Mouse (Mus musculus): ENCODE results near the gene Gm4553. TPM values are rescaled to one million over a fixed set of nuclear protein-coding genes. Genes with fewer than 3 reads are reported as not detected.
A peak's percentile ranks its signal among the peaks of the same experiment; 100 is the strongest.
"Not testable (repeated sequence)": the region's sequence is repeated elsewhere in the genome, so short reads cannot be mapped to it uniquely, and the experiment has no call there.

Gm4553 gene
- not detected for total RNA-seq (2021)
- long read RNA-seq, experiment 1: 0 reads
- long read RNA-seq, experiment 2: 0 reads

DNA sequence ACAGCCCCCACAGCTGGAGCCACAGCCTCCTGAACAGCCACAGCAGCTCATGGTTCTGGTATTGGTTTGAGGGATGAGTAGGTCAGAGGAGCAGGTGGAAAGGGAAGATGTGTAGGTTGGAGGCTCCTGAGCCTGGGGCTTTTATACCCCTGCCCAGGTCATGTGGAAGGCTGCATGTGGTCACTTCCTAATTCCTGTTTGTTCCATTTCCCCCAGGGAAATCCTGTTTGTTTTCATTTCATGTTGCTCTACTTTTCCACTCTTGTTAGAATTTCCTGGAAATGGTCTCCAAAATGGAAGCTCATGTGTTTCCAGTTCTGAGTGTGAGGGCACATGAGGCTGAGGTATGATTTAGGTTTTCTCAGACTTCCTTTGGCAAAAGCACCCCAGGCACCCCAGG, at the start of gene Gm4553:
Gm4553 (minus strand) TSS at position 101 of the 400 bp plus-strand sequence.
- DNase-seq (ENCODE audit: low spot score in 2 of 2): not testable (repeated sequence)

GRCm38 (mm10) chr7:142212136-142212535, 46.6 kb upstream of the Gm4553 start:
- not testable (repeated sequence) for DNase-seq (ENCODE audit: low spot score in 2 of 2)

DNA sequence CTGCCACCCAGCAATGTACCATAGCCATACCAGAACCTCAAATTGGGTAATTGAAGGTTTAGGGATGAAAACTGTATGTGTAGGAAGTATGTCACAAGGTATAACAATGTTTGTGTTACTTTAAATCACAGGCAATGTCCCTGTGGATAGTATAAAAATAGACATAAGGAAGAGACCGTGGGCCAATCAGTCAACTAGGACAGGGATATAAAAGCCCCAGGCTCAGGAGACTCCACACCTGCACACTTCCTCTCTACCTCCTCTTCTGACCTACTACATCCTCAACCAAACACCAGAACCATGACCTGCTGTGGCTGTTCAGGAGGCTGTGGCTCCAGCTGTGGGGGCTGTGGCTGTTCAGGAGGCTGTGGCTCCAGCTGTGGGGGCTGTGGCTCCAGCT, 46.0 kb upstream of the Gm4553 start, which contains the start of gene Gm7579:
Gm7579 (plus strand) TSS at position 301 of the 400 bp plus-strand sequence.
- no peak for DNase-seq (ENCODE audit: low spot score in 2 of 2)

DNA sequence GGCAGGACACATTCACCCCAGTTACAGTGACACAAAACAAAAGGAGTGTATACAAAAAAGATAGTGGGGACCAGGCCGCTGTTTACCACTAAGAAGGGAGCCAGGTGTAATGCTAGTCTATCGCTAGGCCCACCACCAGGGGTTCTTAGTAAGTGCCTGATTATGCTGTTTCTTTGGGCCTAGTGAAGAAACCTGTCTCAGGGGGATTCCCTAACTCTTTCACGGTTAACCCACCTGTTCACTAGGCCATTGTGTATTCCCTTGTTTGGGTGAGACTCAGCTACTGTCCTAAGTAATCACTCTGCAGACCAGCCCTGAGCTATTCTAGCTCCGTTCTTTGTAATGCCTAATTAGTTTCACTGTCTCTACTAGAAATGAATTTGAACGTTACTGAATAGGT, 41.4 kb upstream of the Gm4553 start:
- not testable (repeated sequence) for DNase-seq (ENCODE audit: low spot score in 2 of 2)

DNA sequence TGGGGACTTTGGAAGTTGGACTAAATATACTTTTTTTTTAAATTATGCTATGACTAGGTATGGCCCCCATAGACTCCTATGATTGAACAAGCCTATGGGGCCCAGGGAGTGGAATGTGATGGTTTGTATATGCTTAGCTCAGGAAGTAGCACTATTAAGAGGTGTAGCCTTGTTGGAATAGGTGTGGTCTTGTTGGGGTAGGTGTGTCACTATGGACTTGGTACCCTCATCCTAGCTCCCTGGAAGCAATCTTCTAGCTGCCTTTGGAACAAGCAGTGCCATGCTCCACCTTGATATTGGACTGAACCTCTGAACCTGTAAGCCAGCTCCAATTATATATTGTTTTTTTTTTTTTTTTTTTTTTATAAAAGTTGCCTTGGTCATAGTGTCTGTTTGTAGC, 39.9 kb upstream of the Gm4553 start:
- DNase-seq (ENCODE audit: low spot score in 2 of 2): no peak

DNA sequence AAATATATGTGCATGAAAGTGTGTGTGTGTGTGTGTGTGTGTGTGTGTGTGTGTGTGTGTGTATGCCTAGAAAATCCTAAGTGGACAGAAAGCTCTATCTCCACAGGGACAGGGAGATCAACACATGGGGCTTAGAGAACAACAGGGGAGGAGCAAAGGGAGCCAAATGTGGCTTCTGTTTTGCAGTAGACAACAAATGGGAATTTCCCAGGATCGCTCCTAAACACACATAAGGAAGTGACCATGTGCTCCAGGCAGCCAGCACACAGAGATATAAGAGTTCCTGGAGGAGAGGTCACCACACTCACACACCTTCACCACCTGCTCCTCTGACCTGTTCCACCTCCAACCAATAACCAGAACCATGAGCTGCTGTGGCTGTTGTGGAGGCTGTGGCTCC, 35.5 kb upstream of the Gm4553 start, which contains the start of gene Krtap5-3:
Krtap5-3 (plus strand) TSS at position 301 of the 400 bp plus-strand sequence.
- DNase-seq (ENCODE audit: low spot score in 2 of 2): no peak

DNA sequence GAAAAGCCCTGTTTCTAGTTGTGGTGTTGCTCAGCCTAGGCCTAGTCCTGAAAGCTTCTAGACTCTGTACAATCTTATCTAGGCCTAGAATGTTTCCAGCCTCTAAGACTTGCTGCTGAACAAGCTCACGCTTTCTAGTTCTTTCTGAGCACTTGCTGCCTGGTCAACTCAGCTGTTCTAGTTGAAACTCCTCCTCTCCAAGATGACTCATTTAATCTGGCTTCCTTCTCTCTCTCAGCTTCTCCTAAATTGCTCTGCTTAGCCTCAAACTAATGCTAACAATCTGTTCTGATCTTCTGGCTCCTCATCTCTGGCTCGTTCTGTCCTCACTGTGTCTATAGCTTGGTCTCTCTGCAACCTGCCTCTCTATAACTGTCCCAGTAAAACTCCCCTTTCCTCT, 33.2 kb upstream of the Gm4553 start:
- no peak for DNase-seq (ENCODE audit: low spot score in 2 of 2)

DNA sequence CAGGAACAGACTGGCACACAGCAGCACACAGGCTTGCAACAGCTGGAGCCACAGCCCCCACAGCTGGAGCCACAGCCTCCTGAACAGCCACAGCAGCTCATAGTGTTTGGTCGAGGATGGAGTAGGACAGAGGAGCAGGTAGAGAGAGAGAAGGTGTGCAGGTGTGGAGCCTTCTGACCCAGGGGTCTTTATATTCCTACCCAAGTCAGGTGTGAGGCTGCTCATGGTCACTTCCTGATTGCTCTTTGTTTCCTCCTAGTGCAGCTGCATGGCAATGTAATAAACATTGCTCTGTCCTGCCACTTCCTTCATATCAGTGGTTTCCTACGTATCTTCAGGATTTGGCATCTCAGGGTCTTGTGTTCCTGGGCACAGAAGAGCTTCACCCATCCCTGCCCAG, 24.8 kb upstream of the Gm4553 start, which contains the start of gene Gm10153:
Gm10153 (minus strand) TSS at position 101 of the 400 bp plus-strand sequence.
- no peak for DNase-seq (ENCODE audit: low spot score in 2 of 2)

DNA sequence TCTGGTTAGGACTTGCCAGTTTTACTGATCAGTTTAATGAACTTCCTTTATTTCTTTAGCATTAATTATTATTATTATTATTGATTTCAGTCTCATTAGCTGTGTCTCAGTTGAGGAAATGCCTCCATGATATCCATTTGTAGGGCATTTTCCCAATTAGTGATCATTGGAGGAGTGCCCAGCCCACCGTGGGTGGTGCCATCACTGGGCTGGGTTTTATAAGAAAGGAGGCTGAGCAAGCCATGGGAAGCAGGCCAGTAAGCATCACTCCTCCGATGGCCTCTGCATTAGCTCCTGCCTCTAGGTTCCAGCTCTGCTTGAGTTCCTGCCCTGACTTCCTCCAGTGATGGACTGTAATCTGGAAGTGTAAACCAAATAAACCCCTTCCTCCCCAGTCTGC, 22.6 kb upstream of the Gm4553 start:
- no peak for DNase-seq (ENCODE audit: low spot score in 2 of 2)

- DNase-seq (ENCODE audit: low spot score in 2 of 2): no peak
Measured at GRCm38 (mm10) chr7:142181021-142181420, 15.5 kb upstream of the Gm4553 start.

DNA sequence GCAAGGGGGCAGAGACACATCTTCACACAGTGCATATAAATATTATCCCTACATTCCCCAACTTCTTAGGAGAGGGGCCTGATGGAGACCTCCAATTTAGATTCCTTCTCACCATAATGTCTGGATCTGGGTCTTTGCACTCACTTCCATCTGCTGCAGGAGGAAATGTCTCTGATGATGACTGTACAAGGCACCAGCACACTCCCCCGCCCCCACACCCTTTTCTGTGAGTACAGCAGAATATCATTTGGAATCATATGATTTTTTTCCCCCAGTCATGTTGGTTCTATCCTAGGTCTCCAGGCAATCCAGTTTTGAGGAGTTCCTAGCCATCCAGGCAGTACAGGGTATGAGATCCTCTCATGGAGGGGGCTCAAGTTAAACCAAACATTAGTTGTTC, 13.1 kb upstream of the Gm4553 start:
- no peak for DNase-seq (ENCODE audit: low spot score in 2 of 2)

DNA sequence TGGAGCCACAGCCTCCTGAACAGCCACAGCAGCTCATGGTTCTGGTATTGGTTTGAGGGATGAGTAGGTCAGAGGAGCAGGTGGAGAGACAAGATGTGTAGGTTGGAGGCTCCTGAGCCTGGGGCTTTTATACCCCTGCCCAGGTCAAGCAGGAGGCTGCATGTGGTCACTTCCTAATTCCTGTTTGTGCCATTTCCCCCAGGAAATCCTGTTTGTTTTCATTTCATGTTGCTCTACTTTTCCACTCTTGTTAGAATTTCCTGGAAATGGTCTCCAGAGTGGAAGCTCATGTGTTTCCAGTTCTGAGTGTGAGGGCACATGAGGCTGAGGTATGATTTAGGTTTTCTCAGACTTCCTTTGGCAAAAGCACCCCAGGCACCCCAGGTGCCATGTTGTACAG, 10.4 kb upstream of the Gm4553 start, which contains the start of gene Krtap5-2:
Krtap5-2 (minus strand) TSS at position 101 of the 400 bp plus-strand sequence.
- DNase-seq (ENCODE audit: low spot score in 2 of 2): not testable (repeated sequence)

- no peak for DNase-seq (ENCODE audit: low spot score in 2 of 2)
Measured at GRCm38 (mm10) chr7:142169836-142170235, 4.3 kb upstream of the Gm4553 start.

DNA sequence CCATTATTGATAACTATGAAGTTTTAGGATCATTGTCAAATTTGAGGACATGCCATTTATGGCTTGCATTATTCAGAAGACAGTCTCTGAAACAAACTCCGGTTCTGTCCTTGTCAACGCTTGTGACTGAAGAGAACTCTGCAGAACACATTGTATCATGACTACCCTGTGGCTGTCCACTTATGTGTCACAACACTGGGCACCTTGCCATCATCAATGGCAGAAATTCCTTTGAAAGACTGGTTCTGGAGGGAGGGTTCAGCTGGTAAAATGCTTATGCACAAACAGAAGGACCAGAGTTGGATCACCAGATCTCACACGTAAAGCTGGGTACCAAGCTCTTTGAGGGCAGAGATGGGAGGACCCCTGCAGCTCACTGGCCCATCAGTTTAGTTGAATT, 6.2 kb downstream of the Gm4553 start:
- no peak for DNase-seq (ENCODE audit: low spot score in 2 of 2)

DNA sequence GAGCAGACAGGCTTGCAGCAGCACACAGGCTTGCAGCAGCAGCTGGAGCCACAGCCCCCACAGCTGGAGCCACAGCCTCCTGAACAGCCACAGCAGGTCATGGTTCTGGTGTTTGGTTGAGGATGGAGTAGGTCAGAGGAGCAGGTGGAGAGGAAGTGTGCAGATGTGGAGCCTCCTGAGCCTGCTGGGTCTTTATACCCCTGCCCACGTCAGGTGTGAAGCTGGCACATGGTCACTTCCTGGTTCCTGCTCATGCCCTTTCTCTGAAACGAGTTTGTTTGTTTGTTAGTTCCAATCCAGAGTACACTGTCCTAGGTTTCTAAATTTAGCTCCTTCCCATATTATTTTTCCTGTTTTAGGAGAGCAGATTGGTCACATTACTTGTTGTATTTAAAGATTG, 8.5 kb downstream of the Gm4553 start, which contains the start of gene Gm29735:
Gm29735 (minus strand) TSS at position 101 of the 400 bp plus-strand sequence.
- not testable (repeated sequence) for DNase-seq (ENCODE audit: low spot score in 2 of 2)

GRCm38 (mm10) chr7:142155308-142155707, 10.2 kb downstream of the Gm4553 start:
- DNase-seq (ENCODE audit: low spot score in 2 of 2): no peak

DNA sequence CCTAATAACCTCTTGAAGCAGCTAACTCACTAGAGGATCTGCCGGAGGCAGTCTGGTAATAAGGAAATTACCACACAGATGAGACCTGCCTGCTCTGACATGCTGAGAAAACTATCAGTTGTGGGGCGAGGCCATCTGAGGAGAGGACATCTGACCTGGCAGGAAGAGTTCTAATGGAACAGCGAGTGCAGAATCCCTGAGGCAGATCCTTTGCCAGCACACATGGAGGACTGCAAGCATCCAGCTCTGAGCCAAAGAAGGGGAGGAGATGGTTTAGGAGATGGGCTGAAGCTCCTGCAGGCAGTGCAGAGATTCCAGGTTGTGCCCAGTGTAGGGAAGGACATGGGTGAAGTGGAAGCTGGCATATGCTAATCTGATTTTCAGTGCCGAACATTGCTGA, 13.3 kb downstream of the Gm4553 start:
- DNase-seq (ENCODE audit: low spot score in 2 of 2): no peak

- DNase-seq (ENCODE audit: low spot score in 2 of 2): no peak
Measured at GRCm38 (mm10) chr7:142148633-142149032, 16.9 kb downstream of the Gm4553 start.

GRCm38 (mm10) chr7:142146033-142146432, 19.5 kb downstream of the Gm4553 start:
- DNase-seq (ENCODE audit: low spot score in 2 of 2): peak; percentile 34 to 46

DNA sequence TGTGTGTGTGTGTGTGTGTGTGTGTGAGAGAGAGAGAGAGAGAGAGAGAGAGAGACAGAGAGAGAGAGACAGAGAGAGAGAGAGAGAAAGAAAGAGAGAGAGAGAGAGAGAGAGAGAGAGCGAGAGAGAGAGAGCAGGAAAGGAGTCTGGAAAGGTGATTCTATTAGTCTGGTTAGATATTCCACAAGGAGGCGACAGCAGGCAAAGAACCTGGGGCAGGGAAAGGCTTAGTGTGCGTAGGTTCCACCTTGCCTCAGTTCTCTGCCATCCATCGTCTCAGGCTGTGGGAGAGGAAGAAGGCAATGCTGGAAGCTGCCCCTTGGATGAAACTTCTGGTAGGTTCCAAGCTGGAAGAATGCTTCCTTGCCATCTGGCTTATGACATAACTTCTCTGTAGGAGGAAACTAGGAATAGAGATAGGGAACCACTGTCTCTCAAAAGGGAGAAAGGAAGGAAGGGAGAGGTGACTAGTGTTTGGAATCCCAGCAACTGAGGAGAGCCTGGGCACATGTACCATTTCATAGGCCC, 20.1 kb downstream of the Gm4553 start:
- DNase-seq (ENCODE audit: low spot score in 2 of 2): peak; percentile 11 to 13

- no peak for DNase-seq (ENCODE audit: low spot score in 2 of 2)
Measured at GRCm38 (mm10) chr7:142144507-142144906, 21.0 kb downstream of the Gm4553 start, which contains the start of gene Gm45337. Gene Gm45337 (minus strand): TSS chr7:142144607.

DNA sequence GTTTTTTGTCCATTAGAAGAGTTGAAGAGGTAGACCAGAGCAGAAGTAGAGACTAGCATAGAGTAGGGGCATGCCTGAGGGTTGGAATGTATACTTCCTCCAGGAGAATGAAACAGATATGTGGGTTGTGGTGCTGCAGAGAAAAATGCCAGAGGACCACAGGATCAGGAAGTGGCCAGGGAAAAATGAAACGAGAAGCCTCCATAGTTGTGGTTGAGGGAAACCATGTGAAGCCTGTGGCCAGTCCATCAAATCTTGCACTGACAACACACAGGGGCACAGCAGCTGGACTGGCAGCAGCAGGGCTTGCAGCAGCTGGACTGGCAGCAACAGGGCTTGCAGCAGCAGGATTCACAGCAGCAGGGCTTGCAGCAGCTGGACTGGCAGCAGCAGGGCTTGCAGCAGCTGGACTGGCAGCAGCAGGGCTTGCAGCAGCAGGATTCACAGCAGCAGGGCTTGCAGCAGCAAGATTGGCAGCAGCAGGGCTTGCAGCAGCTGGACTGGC, 22.0 kb downstream of the Gm4553 start:
- DNase-seq (ENCODE audit: low spot score in 2 of 2): not testable (repeated sequence)

- no peak for DNase-seq (ENCODE audit: low spot score in 2 of 2)
Measured at GRCm38 (mm10) chr7:142140696-142141095, 24.8 kb downstream of the Gm4553 start.

Measured in left cerebral cortex, adult 18-20 months (tissue).